Mouse (Mus musculus) liver, embryonic 14.5 days (tissue): ENCODE results near the gene Gm19935. TPM values are rescaled to one million over a fixed set of nuclear protein-coding genes. Genes with fewer than 3 reads are reported as not detected.

Experiments used
- ATAC-seq: fragments of 200-750 bp; cut with Nextera tagmentation; 2 replicates; pipeline ENCODE4 v1.8.0; 2017; ENCODE audit warnings: moderate number of reproducible peaks, mild to moderate bottlenecking, moderate library complexity; ENCODE audit not compliant: insufficient read depth
- DNase-seq, 3 experiments: peaks; one replicate each; pipeline ENCODE4 v3.0.0-alpha.2; 2012 to 2013; ENCODE audit warnings: low read depth in 3 of 3, low spot score in 3 of 3
- H3K27ac ChIP-seq: fragments of 300-500 bp; sonication (generic); 2 replicates; pipeline ENCODE4 v1.5.1; 2014; ENCODE audit warnings: moderate library complexity, mild to moderate bottlenecking, control low read depth, inconsistent platforms
- H3K27me3 ChIP-seq: fragments of 300-500 bp; sonication (generic); 2 replicates; pipeline ENCODE4 v1.6.1; 2014; ENCODE audit warnings: mild to moderate bottlenecking, low read length, moderate library complexity; ENCODE audit not compliant: control insufficient read depth, insufficient read depth
- H3K36me3 ChIP-seq: fragments of 300-500 bp; sonication (generic); replicated peaks from 2 replicates; pipeline ENCODE4 v1.6.1; 2014; ENCODE audit warnings: low read depth; ENCODE audit not compliant: control insufficient read depth, insufficient read depth
- H3K4me1 ChIP-seq, 2 experiments: fragments of 200-500 bp in 1 of 2; fragments of 300-500 bp in 1 of 2; sonication (generic) in 1 of 2; replicated peaks; 2 replicates each; pipeline ENCODE4 v1.6.1; 2012 to 2014; ENCODE audit warnings: antibody characterized with exemption in 1 of 2, inconsistent platforms in 1 of 2, low read length in 1 of 2; ENCODE audit not compliant: control insufficient read depth in 2 of 2, insufficient read depth in 2 of 2
- H3K4me2 ChIP-seq: fragments of 300-500 bp; sonication (generic); 2 replicates; pipeline ENCODE4 v1.6.1; 2014; ENCODE audit warnings: low read depth, mild to moderate bottlenecking, control low read depth, moderate library complexity
- H3K4me3 ChIP-seq, 2 experiments: fragments of 200-500 bp in 1 of 2; fragments of 300-500 bp in 1 of 2; sonication (generic) in 1 of 2; 2 replicates each; pipeline ENCODE4 v1.5.1; 2012 to 2014; ENCODE audit warnings: low read depth in 2 of 2, low read length in 2 of 2, mild to moderate bottlenecking in 2 of 2, control low read depth in 1 of 2, inconsistent platforms in 1 of 2, moderate library complexity in 1 of 2; ENCODE audit not compliant: insufficient read depth in 1 of 2
- H3K9ac ChIP-seq: fragments of 300-500 bp; sonication (generic); replicated peaks from 2 replicates; pipeline ENCODE4 v1.6.1; 2014; ENCODE audit warnings: mild to moderate bottlenecking, control low read depth, moderate library complexity
- H3K9me3 ChIP-seq: fragments of 300-500 bp; sonication (generic); 2 replicates; pipeline ENCODE4 v1.6.1; 2016; ENCODE audit warnings: low read length, mixed read lengths; ENCODE audit not compliant: control insufficient read depth
- CTCF ChIP-seq: IDR thresholded peaks from 2 replicates; pipeline ENCODE4 v1.5.1; 2016; ENCODE audit warnings: antibody characterized with exemption, low read depth, control low read depth
- EP300 ChIP-seq: IDR thresholded peaks from 2 replicates; pipeline ENCODE4 v1.6.1; 2016; ENCODE audit warnings: antibody characterized with exemption, low read depth
- WGBS: fragments of 180-500 bp; shearing (Covaris S2); extraction: QIAGEN DNeasy Blood & Tissue Kit; methylation state at CpG from one replicate; pipeline ENCODE4 v1.1.7; 2014; ENCODE audit not compliant: insufficient replicate concordance; 5-methylcytosine and 5-hydroxymethylcytosine counted together
- polyA plus RNA-seq, 2 experiments: library from polyadenylated mRNA; depleted of rRNA in 1 of 2; stranded (reverse) in 1 of 2; unstranded in 1 of 2; fragments of >200 nt; fragmentation: Nextera tagmentation in 1 of 2; extraction: Ambion mirVana in 1 of 2; gene quantifications; 2 replicates each; pipeline versions ENCODE4 v1.2.1 to v1.2.3; 2012 to 2014

Gene Gm19935
- not detected in 2 replicates for polyA plus RNA-seq (2012; rRNA removed)
- polyA plus RNA-seq (2014; fragmentation: Nextera tagmentation; extraction: Ambion mirVana): not detected in 2 replicates

DNA sequence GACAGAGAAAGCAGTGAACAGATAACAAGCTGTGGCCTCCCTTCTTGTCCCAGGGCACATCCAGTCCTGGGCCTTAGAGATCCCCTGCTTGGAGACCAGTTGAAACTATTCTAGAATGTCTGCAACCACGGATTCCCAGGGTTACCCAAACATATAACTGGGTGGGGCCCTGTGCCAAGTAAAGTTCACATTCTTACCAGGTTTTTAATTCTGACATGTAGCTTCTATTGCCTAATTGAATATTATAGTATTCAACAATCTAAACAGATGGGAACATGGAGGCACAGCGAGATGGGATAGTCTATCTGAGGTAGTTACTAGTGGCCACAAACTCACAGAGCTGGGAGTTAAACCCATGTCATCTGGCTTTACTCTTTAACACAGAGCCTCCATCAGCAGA, at the start of gene Gm19935:
Gene Gm19935 (minus strand): TSS at position 101 of the 400 bp plus-strand sequence.
- no peak within 1 kb of the TSS for H3K4me2 ChIP-seq
- no peak within 1 kb of the TSS for H3K27ac ChIP-seq
- no peak for ATAC-seq
- H3K9ac ChIP-seq: no peak within 1 kb of the TSS
- H3K4me1 ChIP-seq: 0 out of 4 replicates have a peak, but pooled peaks cover 0 to 2% of the 10 kb centered on the region in 2 experiments
- TF ChIP-seq CTCF: no peak
- no peak for TF ChIP-seq EP300
- no peak within 1 kb of the TSS for H3K4me3 ChIP-seq
- H3K36me3 ChIP-seq: no peaks in the 10 kb centered on the region
- no peaks in the 10 kb centered on the region for H3K27me3 ChIP-seq
- no peaks in the 10 kb centered on the region for H3K9me3 ChIP-seq
- WGBS: 59% methylated on average over 2 of the region's 2 CpGs
- DNase-seq: no peak

DNA sequence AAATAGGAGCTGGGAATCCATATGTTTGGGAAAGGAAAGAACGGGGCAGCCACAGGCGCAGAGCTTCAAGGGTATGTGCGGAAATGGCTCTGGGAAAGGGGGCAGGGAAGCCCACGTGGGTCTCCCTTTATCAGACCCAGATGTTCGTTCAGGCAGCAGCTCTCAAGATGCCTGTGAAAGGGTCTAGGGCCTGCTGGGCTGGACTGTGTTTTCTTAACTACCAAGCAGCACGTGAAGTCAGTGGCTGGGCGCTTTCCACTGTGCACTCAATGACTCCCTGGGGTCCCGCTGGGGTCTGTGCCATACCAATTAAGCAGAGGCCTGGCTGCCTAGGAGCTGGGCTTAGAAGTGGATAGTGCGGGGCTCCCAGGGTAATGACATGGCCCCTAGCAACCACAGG, 44.8 kb upstream of the Gm19935 start:
- TF ChIP-seq CTCF (no peak), EP300 (no peak)
- Histone ChIP-seq H3K36me3 (no peaks in the 10 kb centered on the region), H3K27ac (no peak overlapping the region), H3K4me3 (no peak overlapping the region), H3K9ac (no peak overlapping the region), H3K9me3 (no peaks in the 10 kb centered on the region), H3K4me1 (peaks cover 0 to 6% of the 10 kb centered on the region in 2 experiments; a peak in 1 of 4 replicates), H3K4me2 (no peak overlapping the region), H3K27me3 (no peaks in the 10 kb centered on the region)
- WGBS: 19% methylated on average over 9 of the region's 9 CpGs
- no peak; the same call in 1 of the 2 replicates for ATAC-seq
- DNase-seq: no peak

DNA sequence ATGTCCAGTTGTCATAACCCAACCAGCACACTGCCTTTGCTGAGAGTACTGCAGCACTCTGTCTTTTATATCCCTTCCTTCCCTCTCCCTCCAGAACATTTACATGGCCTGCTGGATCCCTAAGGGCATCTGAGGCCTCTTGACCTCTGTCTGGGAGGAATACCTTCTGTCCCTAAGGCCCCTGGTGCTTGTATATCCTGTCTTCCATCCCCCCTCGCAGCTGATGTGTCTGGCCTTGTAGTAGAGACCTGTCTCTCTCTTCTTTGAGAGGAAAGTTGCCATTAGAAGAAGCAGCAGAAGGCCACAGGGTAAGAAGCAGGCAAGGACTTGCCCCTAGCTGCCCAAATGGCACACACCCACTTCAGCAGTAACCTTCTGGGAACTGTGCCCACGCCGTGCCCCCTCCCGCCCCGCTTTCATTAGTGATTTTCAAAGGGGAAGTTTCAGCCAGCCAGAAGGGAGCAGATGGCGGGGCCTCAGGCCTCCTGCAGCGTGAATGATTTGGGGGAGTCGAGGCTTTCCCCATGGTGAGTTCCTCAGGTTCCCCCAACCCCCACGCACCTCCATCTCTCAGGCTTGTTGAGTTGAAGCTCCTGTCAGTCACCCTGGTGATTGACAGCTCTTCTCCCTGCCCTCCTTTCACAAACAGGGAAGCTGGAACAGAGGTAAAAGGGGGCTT, 44.2 kb upstream of the Gm19935 start:
- no peak for DNase-seq
- H3K4me2 ChIP-seq: peak overlapping the region; percentile 15; the same call in 1 of the 2 replicates

DNA sequence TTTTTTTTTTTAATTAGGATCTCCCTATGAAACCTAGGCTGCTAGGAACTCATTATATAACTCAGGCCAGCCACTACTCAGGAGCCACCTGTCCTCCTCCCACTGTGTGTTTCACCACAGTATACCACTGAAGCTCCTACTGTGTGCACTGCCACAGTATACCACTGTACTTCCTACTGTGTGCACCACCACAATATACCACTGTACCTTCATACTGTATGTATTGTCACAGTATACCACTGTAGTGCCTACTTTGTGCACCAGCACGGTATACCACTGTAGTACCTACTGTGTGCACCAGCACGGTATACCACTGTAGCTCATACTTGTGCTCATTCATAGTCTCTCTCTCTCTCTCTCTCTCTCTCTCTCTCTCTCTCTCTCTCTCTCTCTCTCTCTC, 40.9 kb upstream of the Gm19935 start:
- DNase-seq (no peak), ATAC-seq (no peak)
- H3K4me3 ChIP-seq: no peak overlapping the region
- H3K4me1 ChIP-seq: peaks cover 0 to 13% of the 10 kb centered on the region in 2 experiments; a peak in 2 of 4 replicates
- H3K27me3 ChIP-seq: no peaks in the 10 kb centered on the region
- H3K9ac ChIP-seq: no peak overlapping the region
- TF ChIP-seq CTCF: no peak
- TF ChIP-seq EP300: no peak
- WGBS: 71% methylated on average over 2 of the region's 2 CpGs
- no peaks in the 10 kb centered on the region for H3K9me3 ChIP-seq
- no peak overlapping the region for H3K27ac ChIP-seq
- no peaks in the 10 kb centered on the region for H3K36me3 ChIP-seq
- H3K4me2 ChIP-seq: no peak overlapping the region

More for the DNA sequence above, 44.2 kb upstream of the Gm19935 start:
- H3K4me1 ChIP-seq: peaks cover 0 to 6% of the 10 kb centered on the region in 2 experiments; a peak in 1 of 4 replicates
- H3K27ac ChIP-seq: no peak overlapping the region
- TF ChIP-seq CTCF (no peak), EP300 (no peak)
- 17% methylated on average over 9 of the region's 9 CpGs for WGBS
- H3K36me3 ChIP-seq: no peaks in the 10 kb centered on the region
- H3K9me3 ChIP-seq: no peaks in the 10 kb centered on the region
- no peak overlapping the region for H3K9ac ChIP-seq
- ATAC-seq: no peak
- H3K4me3 ChIP-seq: no peak overlapping the region
- H3K27me3 ChIP-seq: no peaks in the 10 kb centered on the region

DNA sequence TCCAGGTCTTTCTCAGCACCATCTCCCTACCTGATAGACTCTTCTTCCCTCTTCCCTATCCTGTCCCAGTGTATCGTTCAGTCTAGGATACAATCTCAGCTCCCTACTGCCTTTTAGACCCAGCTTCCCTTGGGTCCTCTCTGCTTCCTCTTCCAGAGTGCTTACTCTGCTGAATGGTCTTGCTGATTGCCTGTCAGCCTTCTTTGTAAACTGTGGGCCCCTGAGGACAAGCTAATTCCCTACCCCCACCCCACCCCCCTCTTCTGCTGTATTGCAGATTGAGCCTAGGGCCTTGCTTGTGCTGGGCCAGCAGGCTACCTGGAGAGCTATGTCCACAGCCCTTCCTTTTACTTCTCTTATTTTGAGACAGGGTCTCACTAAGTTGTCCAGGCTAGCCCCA, 39.8 kb upstream of the Gm19935 start:
- DNase-seq (no peak), ATAC-seq (no peak)
- no peak for TF ChIP-seq CTCF
- no peak overlapping the region for H3K9ac ChIP-seq
- no peaks in the 10 kb centered on the region for H3K27me3 ChIP-seq
- H3K9me3 ChIP-seq: no peaks in the 10 kb centered on the region
- H3K4me1 ChIP-seq: peaks cover 0 to 9% of the 10 kb centered on the region in 2 experiments; a peak in 2 of 4 replicates
- WGBS: 11% methylated on average over 1 of the region's 1 CpGs
- no peaks in the 10 kb centered on the region for H3K36me3 ChIP-seq
- H3K27ac ChIP-seq: no peak overlapping the region
- no peak overlapping the region for H3K4me3 ChIP-seq
- H3K4me2 ChIP-seq: no peak overlapping the region
